Mouse (Mus musculus) small intestine, adult 2 months (tissue): ENCODE results near the gene Iqgap3.

Source experiments
- CTCF ChIP-seq: fragments of 200-500 bp; IDR thresholded peaks from 2 replicates; pipeline ENCODE4 v1.5.1; 2012; ENCODE audit warnings: low read depth, mild to moderate bottlenecking, control low read depth, inconsistent platforms, low read length, moderate library complexity, mixed read lengths; ENCODE audit not compliant: insufficient replicate concordance, insufficient read length; ENCODE audit errors: extremely low read depth
- POLR2A ChIP-seq: fragments of 200-500 bp; IDR thresholded peaks from 2 replicates; pipeline ENCODE4 v1.6.1; 2012; ENCODE audit warnings: low read depth, mild to moderate bottlenecking, control low read depth, inconsistent platforms, low read length, moderate library complexity

GRCm38 (mm10) chr3:88145952-88146351 is 64.2 kb downstream of the Iqgap3 start:
- TF ChIP-seq POLR2A = no peak
- no peak for TF ChIP-seq CTCF
